Mouse (Mus musculus): Measurements from ENCODE around the gene Psd4.

The Psd4 gene

GRCm38 (mm10) chr2:24435699-24436098, 68.3 kb downstream of the Psd4 start:
- no peak for DNase-seq (ENCODE audit: low read depth)

GRCm38 (mm10) chr2:24440056-24440455, 72.7 kb downstream of the Psd4 start:
- DNase-seq (ENCODE audit: low read depth) = no peak

GRCm38 (mm10) chr2:24441899-24442298, 74.5 kb downstream of the Psd4 start:
- DNase-seq (ENCODE audit: low read depth) = no peak

- DNase-seq (ENCODE audit: low read depth) = no peak
These were observed 75.0 kb downstream of the Psd4 start for GRCm38 (mm10) chr2:24442303-24442925.

GRCm38 (mm10) chr2:24443256-24443790, 75.9 kb downstream of the Psd4 start:
- no peak for DNase-seq (ENCODE audit: low read depth)

- DNase-seq (ENCODE audit: low read depth) = no peak
These were observed 81.7 kb downstream of the Psd4 start for GRCm38 (mm10) chr2:24449111-24449510.

GRCm38 (mm10) chr2:24453206-24453605, 85.8 kb downstream of the Psd4 start:
- DNase-seq (ENCODE audit: low read depth) = no peak

GRCm38 (mm10) chr2:24454429-24455011, 87.1 kb downstream of the Psd4 start:
- no peak for DNase-seq (ENCODE audit: low read depth)

GRCm38 (mm10) chr2:24455057-24455855, 87.9 kb downstream of the Psd4 start:
- DNase-seq (ENCODE audit: low read depth) = no peak

- no peak for DNase-seq (ENCODE audit: low read depth)
These were observed 89.5 kb downstream of the Psd4 start for GRCm38 (mm10) chr2:24456841-24457240.

GRCm38 (mm10) chr2:24460112-24460807, 92.9 kb downstream of the Psd4 start:
- DNase-seq (ENCODE audit: low read depth) = no peak

GRCm38 (mm10) chr2:24460808-24461127, 93.4 kb downstream of the Psd4 start:
- no peak for DNase-seq (ENCODE audit: low read depth)

Measured in c-Kit-positive CD71-negative TER-119-negative erythroid progenitor cells, embryonic 14.5 days (primary cell).